Mouse (Mus musculus) retina, postnatal 1 day (tissue): ENCODE measurements around the gene Tmem258.

Experiments
- DNase-seq: peaks from one replicate; pipeline ENCODE4 v3.0.0-alpha.2; 2012

The Tmem258 gene

DNA sequence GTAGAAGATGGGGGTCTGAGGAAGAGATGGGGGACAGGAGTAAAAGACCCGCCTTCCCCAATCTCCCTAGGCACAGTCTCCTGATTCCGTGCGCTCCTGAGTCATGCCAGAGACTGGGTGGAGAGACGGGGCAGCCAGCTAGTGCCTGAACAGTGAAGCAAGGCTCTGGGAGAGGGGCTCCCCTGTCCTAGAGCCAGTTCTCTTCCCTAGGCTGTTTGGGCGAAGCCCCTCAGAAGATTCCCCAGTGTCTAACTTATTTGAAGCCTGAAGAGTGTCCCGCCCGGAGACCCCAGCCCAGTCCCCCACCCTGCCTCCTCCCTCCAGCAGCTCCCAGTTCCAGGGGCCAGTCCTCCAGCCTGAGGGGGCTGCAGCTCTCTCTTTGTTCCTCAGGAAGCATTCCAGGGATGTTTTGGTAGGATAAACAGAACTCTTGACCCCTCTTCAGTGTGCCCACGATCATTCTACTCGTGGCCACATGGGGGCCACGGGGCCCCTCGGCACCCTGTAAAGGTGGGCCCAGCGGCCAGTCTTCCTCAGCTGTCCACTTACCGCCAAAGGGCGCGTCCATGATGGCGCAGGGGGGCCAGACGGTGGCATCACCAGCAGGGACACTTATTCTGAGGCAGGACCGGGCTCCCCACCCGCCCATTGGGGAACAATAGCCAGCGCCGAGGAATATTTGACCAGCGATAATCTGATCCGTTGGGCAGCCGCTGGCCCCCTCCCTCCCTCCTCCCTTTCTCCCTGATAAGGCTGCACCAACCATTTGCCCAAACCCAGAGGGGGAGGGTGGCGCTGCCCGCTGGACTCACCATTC, 21.0 kb downstream of the Tmem258 start:
- DNase-seq = peak; percentile 60

DNA sequence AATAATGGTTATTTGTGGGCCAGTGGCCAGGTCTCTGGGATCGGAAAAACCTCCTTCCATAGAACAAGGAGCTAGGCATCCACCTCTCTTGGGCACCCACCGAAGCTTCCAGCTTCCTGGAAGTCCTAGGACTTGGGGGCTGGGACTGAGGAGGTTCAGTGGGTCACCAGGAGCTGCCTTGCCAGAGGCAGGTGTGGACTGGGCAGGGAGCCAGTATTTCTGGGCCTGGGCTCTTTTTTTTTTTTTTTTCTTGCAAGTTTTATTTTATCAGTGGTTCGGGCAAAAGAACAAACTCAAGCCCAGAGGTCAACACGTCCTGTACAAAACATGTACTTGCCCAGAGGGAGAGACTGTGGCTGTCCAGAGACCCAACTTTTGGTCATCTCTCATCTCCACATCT, 22.0 kb downstream of the Tmem258 start:
- no peak for DNase-seq

DNA sequence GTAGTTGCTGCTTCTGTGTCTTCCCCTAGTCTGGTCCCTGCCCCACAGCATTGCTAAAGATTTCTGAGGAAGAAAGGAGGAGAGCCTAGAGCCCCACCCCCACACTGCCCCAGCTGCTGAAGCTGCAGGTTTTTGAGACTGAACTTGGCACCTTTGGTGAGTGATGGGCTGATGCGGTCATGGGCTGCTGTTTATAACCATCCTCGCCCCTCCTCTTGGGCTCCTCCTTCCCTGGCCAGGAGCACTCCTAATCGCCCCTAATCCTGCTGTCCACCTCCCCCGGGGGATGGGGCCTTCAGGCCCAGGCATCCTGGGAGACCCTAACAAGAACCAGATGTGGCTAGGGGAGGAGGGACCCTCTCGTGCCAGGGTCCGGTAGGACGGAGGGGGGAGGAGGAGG, 27.2 kb downstream of the Tmem258 start:
- peak; percentile 36 for DNase-seq

DNA sequence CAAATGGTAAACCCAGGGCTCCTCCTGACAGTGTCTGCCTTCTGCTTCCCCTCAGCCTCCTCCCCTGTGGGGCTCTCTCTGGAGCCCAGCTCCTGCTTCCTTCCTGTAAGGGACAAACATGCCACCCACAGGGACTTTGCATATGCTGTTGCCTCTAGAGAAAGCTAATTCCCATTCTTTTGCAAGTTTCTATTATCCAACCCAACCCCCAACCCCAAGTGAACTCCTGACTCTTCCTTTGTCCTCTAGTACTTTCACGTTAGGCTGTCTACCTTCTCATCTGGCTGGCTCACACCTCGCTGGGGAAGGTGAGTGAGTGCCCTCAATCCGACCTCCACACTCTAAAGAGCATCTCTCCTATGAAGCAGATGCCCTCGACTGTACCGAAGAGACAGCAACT, 28.1 kb downstream of the Tmem258 start:
- no peak for DNase-seq

DNA sequence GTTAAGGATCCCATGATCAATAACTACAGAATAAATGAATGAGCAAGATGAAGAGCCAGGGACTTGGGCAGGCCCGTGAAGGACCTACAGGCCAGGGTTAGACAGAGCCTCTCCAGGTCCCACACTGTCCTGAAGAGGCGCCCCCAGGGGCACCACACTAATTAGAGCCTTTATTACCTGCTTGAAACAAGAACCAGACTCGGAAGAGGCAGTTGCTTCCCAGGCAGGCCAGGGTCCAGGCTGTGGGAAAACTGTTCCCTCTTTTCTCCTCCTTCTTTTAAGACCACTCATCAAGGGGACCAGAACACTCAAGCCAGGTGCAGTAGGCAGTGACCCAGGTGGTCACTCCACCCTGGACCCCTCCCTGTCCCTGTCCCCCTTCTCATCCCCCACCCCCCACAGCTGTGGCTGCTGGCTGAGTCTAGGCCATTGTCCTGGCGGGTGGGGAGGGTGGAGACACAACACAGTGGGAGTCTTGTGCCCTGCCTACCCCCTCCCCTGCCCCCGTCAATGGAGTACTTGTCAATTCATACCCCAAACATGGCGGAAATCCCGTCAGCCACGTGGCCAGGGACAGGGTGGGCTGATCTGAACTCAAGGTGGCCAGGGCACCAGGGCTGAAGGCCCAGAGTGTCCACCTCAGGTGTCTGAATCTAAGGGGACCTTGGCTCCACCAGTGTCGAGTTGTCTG, 28.7 kb downstream of the Tmem258 start:
- DNase-seq = no peak

DNA sequence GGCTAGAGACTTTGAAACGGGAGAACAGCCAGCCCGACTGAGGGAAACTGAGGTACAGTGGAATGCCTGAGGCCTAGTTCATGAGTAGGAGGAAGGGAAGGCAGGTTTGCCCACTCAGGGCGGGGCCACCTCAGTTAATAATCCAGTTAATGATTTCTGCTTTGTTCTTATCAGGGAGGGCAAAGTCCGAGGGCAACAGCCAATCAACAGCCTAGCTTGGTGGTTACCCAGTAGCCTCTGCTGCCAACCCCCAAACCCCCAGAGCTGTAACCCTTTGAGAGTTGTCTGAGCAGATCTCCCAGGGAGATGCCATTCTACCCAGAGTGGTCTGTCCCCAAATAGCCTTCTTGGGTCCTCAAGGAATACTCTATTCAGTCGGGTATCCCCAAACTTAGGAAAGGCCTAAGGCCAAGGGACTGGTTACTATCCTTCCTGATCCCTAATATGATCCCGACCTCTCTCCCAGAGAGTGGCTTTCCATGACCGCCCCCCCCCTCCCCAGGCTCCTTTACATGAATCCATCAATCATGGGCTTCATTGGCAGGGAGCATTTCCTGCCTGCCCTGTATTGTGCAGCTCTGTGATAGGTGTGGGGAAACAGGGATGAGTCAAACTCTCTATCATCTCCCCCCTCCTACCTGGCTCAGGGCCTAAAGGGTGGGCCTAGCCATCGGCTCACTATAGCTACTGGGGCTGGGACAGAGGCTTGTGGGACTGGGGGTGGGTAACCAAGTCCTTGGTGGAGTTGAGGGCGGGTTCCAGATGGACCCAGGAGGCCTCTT, 32.2 kb downstream of the Tmem258 start:
- DNase-seq = no peak

DNA sequence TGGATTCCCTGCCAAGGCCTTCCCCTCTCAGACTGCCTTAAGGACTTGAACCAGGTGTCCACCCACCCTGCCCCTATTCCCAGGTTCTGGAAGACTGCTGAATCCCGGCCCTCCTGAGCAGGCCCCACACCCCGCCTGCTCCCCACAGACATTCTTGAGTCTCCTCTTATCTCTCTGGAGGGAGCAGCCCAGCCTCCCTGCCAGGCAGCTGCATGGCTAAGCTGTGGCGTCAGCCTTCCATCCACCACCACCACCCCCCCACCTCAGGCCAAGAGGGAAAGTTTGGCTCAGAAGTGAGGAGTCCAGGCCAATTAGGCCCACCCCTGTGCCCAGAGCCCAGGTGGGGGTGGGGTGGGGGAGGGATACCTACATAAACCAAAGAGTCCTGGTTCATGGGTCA, 34.7 kb downstream of the Tmem258 start:
- DNase-seq = no peak

DNA sequence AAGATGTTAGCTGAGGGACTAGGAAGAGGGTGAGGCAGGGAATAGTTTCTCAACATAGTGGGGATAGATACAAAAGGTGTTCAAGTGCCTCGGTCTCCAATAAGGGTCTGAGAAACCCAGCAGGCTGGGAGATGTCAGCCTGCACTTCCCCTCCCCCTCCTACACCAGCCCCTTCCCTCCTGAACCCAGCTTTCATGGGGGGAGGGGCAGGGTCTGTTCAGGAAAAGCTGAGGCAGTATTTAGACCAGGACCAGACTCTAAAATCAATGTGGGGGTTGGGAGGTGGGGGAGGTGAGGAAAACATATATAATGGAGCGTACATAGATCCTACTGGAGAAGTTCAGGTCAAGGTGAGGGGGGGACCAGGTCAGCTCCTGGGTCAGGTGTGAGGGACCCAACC, 35.6 kb downstream of the Tmem258 start:
- DNase-seq = no peak

DNA sequence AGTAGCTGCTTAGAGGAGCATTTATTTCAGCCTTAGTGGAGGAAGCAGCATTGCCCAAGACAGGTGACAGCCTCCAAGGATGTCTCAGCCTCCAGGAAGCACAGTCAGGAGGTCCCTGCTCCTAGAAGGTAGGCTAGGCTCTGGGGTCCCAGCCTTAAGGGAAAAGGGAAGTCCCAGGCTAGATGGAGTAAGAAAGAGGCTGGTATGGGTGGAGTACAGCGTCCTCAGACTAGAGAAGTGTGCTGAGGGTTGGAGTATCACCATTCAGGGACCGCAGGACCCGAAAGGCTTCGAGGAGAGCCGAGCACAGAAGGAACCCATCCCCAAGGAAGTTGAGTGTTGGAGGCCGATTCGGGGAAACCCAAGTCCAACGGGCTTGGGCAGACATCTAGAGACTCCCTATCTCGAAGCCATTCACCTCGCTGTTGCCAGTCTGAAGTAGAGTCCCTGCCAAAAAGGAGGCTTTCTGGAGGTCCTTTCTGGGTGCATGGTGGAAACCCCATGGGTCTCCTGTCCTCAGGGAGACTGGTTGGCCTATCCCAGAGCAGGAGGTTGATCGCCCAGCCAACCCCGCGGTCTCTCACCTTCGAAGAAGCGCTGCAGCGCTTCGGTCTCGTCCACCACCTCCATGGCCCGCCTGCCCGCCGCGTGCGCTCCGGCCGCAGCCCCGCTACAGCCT, 36.3 kb downstream of the Tmem258 start:
- no peak for DNase-seq

DNA sequence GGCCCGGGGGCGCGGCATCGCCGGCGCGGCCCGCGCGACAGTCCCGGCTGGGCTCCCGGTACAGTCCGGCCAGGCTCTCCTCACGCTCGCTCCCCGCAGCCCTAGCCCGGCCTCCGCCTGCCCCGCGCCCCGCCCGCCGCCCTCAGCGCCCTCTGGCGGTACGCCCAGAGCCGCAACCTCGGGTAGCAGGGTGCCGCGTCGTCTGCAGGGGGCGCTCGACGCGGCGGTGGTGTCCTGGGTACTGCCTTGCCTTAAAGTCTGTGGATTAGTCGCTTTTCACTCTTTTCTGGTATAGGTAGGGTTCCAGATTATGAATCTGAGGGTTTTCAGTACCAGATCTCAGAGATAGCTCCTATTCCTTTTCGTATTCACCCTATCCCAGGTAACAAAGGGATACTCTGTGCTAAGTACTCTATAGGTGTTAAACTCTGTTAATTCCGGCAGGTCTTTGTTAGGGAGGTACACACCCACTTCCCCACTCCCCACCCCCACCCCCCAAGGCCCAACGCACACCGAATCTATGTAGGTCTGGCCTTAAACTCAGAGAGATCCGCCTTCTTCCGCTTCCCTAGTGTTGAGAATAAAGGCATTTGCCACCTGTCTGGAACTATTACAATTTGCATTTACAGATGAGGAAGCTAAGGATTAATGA, 37.0 kb downstream of the Tmem258 start, which contains the start of gene Myrf:
Gene Myrf, minus strand, starts transcription at position 95 of the 652 bp plus-strand sequence.
- peak; percentile 86 for DNase-seq

DNA sequence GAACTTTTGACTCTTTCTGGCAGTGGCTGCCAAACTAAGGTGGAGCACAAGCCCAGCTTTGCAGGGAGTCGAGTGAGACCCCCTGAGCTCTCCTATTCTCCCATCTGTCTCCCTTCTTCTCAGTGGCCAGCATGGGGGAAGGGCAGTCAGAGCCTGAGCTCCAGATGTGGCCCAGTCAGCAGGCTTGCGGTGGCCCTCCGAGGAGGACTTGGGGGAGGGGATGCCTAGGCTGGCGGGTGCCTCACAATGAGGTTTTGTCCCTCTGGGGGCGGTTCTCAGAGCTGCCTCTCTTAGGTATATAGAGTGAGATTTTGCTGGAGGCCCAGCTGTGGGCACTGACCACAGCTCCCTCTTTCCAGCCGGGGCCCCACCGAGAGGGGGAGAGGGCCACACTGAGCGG, 39.1 kb downstream of the Tmem258 start:
- peak; percentile 35 for DNase-seq

DNA sequence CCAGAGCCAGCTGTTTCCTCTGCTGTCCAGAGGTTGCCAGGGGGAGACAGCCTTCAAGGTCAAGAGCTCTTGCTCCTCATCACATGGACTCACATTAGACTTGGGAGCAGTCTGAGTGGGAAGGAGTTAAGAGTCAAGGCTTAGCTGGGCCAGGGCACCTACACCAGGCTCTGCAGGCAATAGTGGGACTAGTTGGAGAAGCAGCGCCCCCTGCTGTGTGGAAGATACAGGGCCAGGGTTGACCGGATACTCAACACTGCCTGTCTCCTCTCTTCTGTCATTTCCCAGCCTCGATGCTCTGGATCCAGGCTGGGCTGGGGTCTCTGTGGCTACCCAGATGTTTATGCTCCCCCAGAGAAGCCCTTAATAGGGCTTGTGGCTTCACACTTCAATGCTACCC, 40.4 kb downstream of the Tmem258 start:
- DNase-seq = peak; percentile 40

DNA sequence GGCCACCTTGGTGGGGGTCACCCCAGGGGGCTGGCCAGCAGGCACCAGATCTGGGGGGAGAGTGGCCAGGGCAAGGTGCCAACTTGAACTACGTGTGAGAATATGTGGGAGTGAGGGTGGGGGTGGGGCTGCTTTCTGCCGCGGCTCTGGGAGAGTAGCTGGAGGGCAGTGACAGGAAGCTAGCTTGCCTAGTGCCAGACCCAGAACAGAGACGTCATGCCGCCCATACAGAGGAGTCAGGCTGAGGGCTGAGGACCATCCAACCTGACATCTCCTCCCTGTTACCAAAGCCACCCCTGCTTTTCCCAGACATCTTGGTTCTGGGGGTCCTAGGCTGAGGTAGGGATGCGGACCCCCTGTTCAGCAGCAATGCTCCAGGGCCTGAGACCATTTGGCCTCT, 43.4 kb downstream of the Tmem258 start:
- no peak for DNase-seq

DNA sequence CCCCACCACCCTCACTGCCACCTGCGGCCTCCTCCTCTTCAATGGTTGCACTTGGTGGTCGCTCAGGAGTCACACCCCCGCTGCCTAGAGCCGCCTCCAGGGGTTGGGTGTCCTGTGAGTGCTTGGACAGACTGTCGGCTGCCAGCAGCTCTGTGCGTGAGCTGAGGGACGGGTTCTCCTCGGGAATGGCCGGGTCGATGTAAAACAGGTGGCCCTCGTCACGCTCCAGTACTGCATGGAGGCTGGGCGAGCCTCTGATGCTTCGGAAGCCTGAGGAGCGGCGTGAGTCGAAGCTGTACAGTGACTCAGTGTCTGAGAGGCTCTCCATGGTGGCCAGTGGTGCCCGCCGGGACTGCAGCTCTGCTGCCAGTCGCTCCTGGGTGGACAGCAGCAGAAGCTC, 44.3 kb downstream of the Tmem258 start:
- no peak for DNase-seq
